Mouse (Mus musculus) lung, postnatal 0 days (tissue): ENCODE measurements around the gene Calcrl. TPM values are rescaled to one million over a fixed set of nuclear protein-coding genes. Genes with fewer than 3 reads are reported as not detected.

ENCODE experiments used
- ATAC-seq: fragments of 200-750 bp; cut with Nextera tagmentation; 2 replicates; pipeline ENCODE4 v1.8.0; 2017; ENCODE audit warnings: moderate library complexity
- DNase-seq: peaks from one replicate; pipeline ENCODE4 v3.0.0-alpha.2; 2016; ENCODE audit warnings: low spot score
- H3K27ac ChIP-seq: fragments of 300-500 bp; sonication (generic); 2 replicates; pipeline ENCODE4 v1.5.1; 2014; ENCODE audit warnings: antibody characterized with exemption, mild to moderate bottlenecking, low read length, mixed read lengths
- H3K27me3 ChIP-seq: fragments of 300-500 bp; sonication (generic); replicated peaks from 2 replicates; pipeline ENCODE4 v1.6.1; 2014; ENCODE audit warnings: low read length, mixed read lengths; ENCODE audit not compliant: insufficient read depth
- H3K36me3 ChIP-seq: fragments of 300-500 bp; sonication (generic); 2 replicates; pipeline ENCODE4 v1.6.1; 2014; ENCODE audit warnings: low read length, mixed read lengths; ENCODE audit not compliant: insufficient read depth
- H3K4me1 ChIP-seq: fragments of 300-500 bp; sonication (generic); 2 replicates; pipeline ENCODE4 v1.6.1; 2014; ENCODE audit warnings: antibody characterized with exemption, low read depth, low read length, mixed read lengths; ENCODE audit not compliant: insufficient read depth
- H3K4me2 ChIP-seq: fragments of 300-500 bp; sonication (generic); replicated peaks from 2 replicates; pipeline ENCODE4 v1.6.1; 2014; ENCODE audit warnings: low read depth, mild to moderate bottlenecking, low read length, moderate library complexity, mixed read lengths
- H3K4me3 ChIP-seq: fragments of 300-500 bp; sonication (generic); 2 replicates; pipeline ENCODE4 v1.5.1; 2014; ENCODE audit warnings: low read depth, low read length
- H3K9ac ChIP-seq: fragments of 300-500 bp; sonication (generic); replicated peaks from 2 replicates; pipeline ENCODE4 v1.6.1; 2014; ENCODE audit warnings: low read depth, mild to moderate bottlenecking
- H3K9me3 ChIP-seq: fragments of 300-500 bp; sonication (generic); 2 replicates; pipeline ENCODE4 v1.6.1; 2016; ENCODE audit warnings: low read length, mixed read lengths
- CTCF ChIP-seq: IDR thresholded peaks from 2 replicates; pipeline ENCODE4 v1.5.1; 2016; ENCODE audit warnings: antibody characterized with exemption, mild to moderate bottlenecking
- EP300 ChIP-seq: IDR thresholded peaks from 2 replicates; pipeline ENCODE4 v1.6.1; 2016; ENCODE audit warnings: antibody characterized with exemption, mild to moderate bottlenecking, control low read depth
- WGBS: fragments of 180-500 bp; shearing (Covaris S2); extraction: QIAGEN DNeasy Blood & Tissue Kit; methylation state at CpG from one replicate; pipeline ENCODE4 v1.1.7; 2014; 5-methylcytosine and 5-hydroxymethylcytosine counted together
- polyA plus RNA-seq: library from polyadenylated mRNA; unstranded; fragments of >200 nt; fragmentation: Nextera tagmentation; extraction: Ambion mirVana; gene quantifications from 2 replicates; pipeline ENCODE4 v1.2.1, GENCODE M21; 2015

The Calcrl gene
- polyA plus RNA-seq, 1 experiment from 2014 or later = 347 TPM

GRCm38 (mm10) chr2:84459651-84460177 is 34.5 kb upstream of the Calcrl start:
- peak; percentile 70 for DNase-seq
- no peak for TF ChIP-seq CTCF
- peak; percentile 62; the same call in 1 of the 2 replicates for TF ChIP-seq EP300
- WGBS = 40% methylated on average over 11 of the region's 11 CpGs

GRCm38 (mm10) chr2:84457221-84457620 is 32.0 kb upstream of the Calcrl start:
- no peak overlapping the region for H3K27ac ChIP-seq
- H3K27me3 ChIP-seq = no peaks in the 10 kb centered on the region
- H3K9ac ChIP-seq = no peak overlapping the region
- no peak overlapping the region for H3K4me3 ChIP-seq
- H3K4me2 ChIP-seq = no peak overlapping the region
- DNase-seq = no peak
- H3K36me3 ChIP-seq = no peaks in the 10 kb centered on the region
- TF ChIP-seq EP300 (no peak), CTCF (no peak)
- no peak for ATAC-seq
- no peaks in the 10 kb centered on the region for H3K9me3 ChIP-seq
- no peaks in the 10 kb centered on the region for H3K4me1 ChIP-seq
- WGBS = 63% methylated on average over 6 of the region's 6 CpGs

More at GRCm38 (mm10) chr2:84459651-84460177, 34.5 kb upstream of the Calcrl start:
- no peaks in the 10 kb centered on the region for H3K9me3 ChIP-seq
- H3K27ac ChIP-seq = no peak overlapping the region
- no peak overlapping the region for H3K4me2 ChIP-seq
- H3K27me3 ChIP-seq = no peaks in the 10 kb centered on the region
- peak; percentile 89 for ATAC-seq
- no peaks in the 10 kb centered on the region for H3K4me1 ChIP-seq
- no peak overlapping the region for H3K9ac ChIP-seq
- H3K4me3 ChIP-seq = no peak overlapping the region
- no peaks in the 10 kb centered on the region for H3K36me3 ChIP-seq

GRCm38 (mm10) chr2:84455236-84455799 is 30.1 kb upstream of the Calcrl start:
- H3K27ac ChIP-seq = no peak overlapping the region
- H3K9ac ChIP-seq = no peak overlapping the region
- TF ChIP-seq CTCF (peak; percentile 91), EP300 (no peak)
- DNase-seq = peak; percentile 92
- H3K9me3 ChIP-seq = no peaks in the 10 kb centered on the region
- no peak overlapping the region for H3K4me3 ChIP-seq
- no peak overlapping the region for H3K4me2 ChIP-seq
- WGBS = 7% methylated on average over 5 of the region's 5 CpGs
- no peaks in the 10 kb centered on the region for H3K36me3 ChIP-seq
- ATAC-seq = peak; percentile 72
- H3K27me3 ChIP-seq = no peaks in the 10 kb centered on the region
- no peaks in the 10 kb centered on the region for H3K4me1 ChIP-seq

- TF ChIP-seq EP300 (no peak), CTCF (no peak)
- WGBS = 54% methylated on average over 10 of the region's 10 CpGs
- Histone ChIP-seq H3K36me3 (no peaks in the 10 kb centered on the region), H3K4me2 (no peak overlapping the region), H3K27me3 (no peaks in the 10 kb centered on the region), H3K4me3 (no peak overlapping the region), H3K9me3 (no peaks in the 10 kb centered on the region), H3K4me1 (no peaks in the 10 kb centered on the region), H3K27ac (no peak overlapping the region), H3K9ac (no peak overlapping the region)
- DNase-seq (no peak), ATAC-seq (no peak)
Observed at GRCm38 (mm10) chr2:84454551-84455235, 29.5 kb upstream of the Calcrl start.

GRCm38 (mm10) chr2:84454051-84454450 is 28.8 kb upstream of the Calcrl start:
- H3K27ac ChIP-seq = no peak overlapping the region
- no peak for TF ChIP-seq EP300
- peak; percentile 74 for TF ChIP-seq CTCF
- H3K36me3 ChIP-seq = no peaks in the 10 kb centered on the region
- H3K4me1 ChIP-seq = no peaks in the 10 kb centered on the region
- no peak overlapping the region for H3K4me2 ChIP-seq
- H3K9me3 ChIP-seq = no peaks in the 10 kb centered on the region
- 16% methylated on average over 5 of the region's 5 CpGs for WGBS
- no peaks in the 10 kb centered on the region for H3K27me3 ChIP-seq
- H3K4me3 ChIP-seq = no peak overlapping the region
- DNase-seq (peak; percentile 76), ATAC-seq (no peak)
- no peak overlapping the region for H3K9ac ChIP-seq

GRCm38 (mm10) chr2:84445499-84445898 is 20.3 kb upstream of the Calcrl start:
- WGBS = 59% methylated on average over 1 of the region's 1 CpGs
- no peak overlapping the region for H3K27ac ChIP-seq
- H3K4me1 ChIP-seq = no peaks in the 10 kb centered on the region; the same call in 1 of the 2 replicates
- no peak overlapping the region for H3K9ac ChIP-seq
- DNase-seq (no peak), ATAC-seq (no peak)
- no peaks in the 10 kb centered on the region for H3K9me3 ChIP-seq
- H3K36me3 ChIP-seq = no peaks in the 10 kb centered on the region
- H3K4me2 ChIP-seq = no peak overlapping the region
- no peak overlapping the region for H3K4me3 ChIP-seq
- H3K27me3 ChIP-seq = no peaks in the 10 kb centered on the region
- TF ChIP-seq CTCF (no peak), EP300 (0 out of 2 replicates have a peak, but pooled peaks have one; percentile 10)
